Mouse (Mus musculus) liver, postnatal 0 days (tissue): ENCODE measurements at regions not wholly inside any gene's neighbourhood (a gene's known extent, or its start where the extent isn't known, plus 50 kb on each side); places are given as distances from the start of the nearest gene placed in this dataset.

Experiments
- CTCF ChIP-seq: sonication (generic); IDR thresholded peaks from 2 replicates; pipeline ENCODE4 v1.5.1; 2016; ENCODE audit warnings: antibody characterized with exemption, low read depth
- EP300 ChIP-seq: IDR thresholded peaks from 2 replicates; pipeline ENCODE4 v1.6.1; 2016; ENCODE audit warnings: antibody characterized with exemption, low read depth, mild to moderate bottlenecking

DNA sequence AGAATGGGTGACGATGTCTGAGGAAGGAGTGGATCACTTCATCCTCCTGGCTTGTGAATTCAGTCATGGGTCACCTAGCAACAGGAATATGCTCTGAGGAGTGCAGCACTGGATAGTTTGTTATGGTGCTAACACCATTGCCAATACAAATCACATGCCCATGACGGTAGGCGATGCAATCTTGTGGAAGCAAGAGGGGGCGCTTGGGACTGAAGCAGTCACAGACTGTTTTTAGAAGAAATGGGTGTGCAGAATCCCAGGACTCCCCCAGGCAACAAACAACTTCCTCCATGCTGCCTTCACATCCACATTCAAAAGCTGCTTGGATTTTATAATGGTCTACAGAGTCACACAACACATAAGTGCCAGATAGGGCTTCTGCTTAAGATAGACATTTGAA, 221.5 kb downstream of the Tmem182 start:
- TF ChIP-seq CTCF (no peak), EP300 (no peak)
